20 mouse cellular contexts compared by ENCODE assay signal in genomic region chr1:151259061-151259460, GRCm38 (mm10). TPM values are rescaled to one million over a fixed set of nuclear protein-coding genes. Genes with fewer than 3 reads are reported as not detected.
"Had no signal": no experiment of that assay in that cellular context is flagged by ENCODE, and none has a peak within 500 bp of the region (broad histone marks: within the 10 kb centered on the region; RNA-seq: fewer than 3 reads in every experiment).

No protein-coding gene starts in this region.

- H3K27me3 ChIP-seq: midbrain, embryonic 12.5 days; neural tube, embryonic 15.5 days had no signal

- H3K4me1 ChIP-seq: neural tube, embryonic 15.5 days had no signal

- H3K9ac ChIP-seq: lung, embryonic 14.5 days; midbrain, embryonic 12.5 days; neural tube, embryonic 15.5 days had no signal

- H3K36me3 ChIP-seq: midbrain, embryonic 12.5 days; neural tube, embryonic 15.5 days had no signal

- H3K4me2 ChIP-seq: lung, embryonic 14.5 days; midbrain, embryonic 12.5 days; neural tube, embryonic 15.5 days had no signal

- DNase-seq: kidney, adult 11 months; kidney, adult 9 months; kidney, postnatal 36 days; lung, embryonic 14.5 days; right cerebral cortex, adult 18-20 months; right cerebral cortex, postnatal 25 days; thymus, adult 18-20 months; thymus, postnatal 14 days had no signal

- H3K4me3 ChIP-seq: layer of hippocampus, adult 2 months; midbrain, embryonic 12.5 days; myocyte; neural tube, embryonic 15.5 days had no signal

- H3K27ac ChIP-seq: kidney, postnatal 0 days; layer of hippocampus, adult 2 months; midbrain, embryonic 12.5 days; neural tube, embryonic 15.5 days had no signal

- H3K9me3 ChIP-seq: midbrain, embryonic 12.5 days; neural tube, embryonic 15.5 days had no signal

RNA-seq across cellular contexts. Expression of gene Gm47996, which starts 49.1 kb away (rescaled TPM):
- total RNA-seq: layer of hippocampus, adult 2 months; layer of hippocampus, postnatal 14 days; left cerebral cortex, adult 18-20 months; left cerebral cortex, postnatal 10 days; liver, adult 2 months; megakaryocyte-erythroid progenitor cell, adult 5-6 weeks had no signal
- polyA plus RNA-seq: liver, adult 2 months; lung, embryonic 14.5 days; neural tube, embryonic 11.5 days; neural tube, embryonic 15.5 days had no signal

RNA-seq across cellular contexts. Expression of gene 3110040M04Rik, which starts 55.1 kb away (rescaled TPM):
- total RNA-seq: layer of hippocampus, adult 2 months; layer of hippocampus, postnatal 14 days; left cerebral cortex, adult 18-20 months; left cerebral cortex, postnatal 10 days; liver, adult 2 months had no signal
- polyA plus RNA-seq: limb, embryonic 11.5 days; liver, adult 2 months; lung, embryonic 14.5 days; midbrain, embryonic 12.5 days; neural tube, embryonic 15.5 days had no signal
